Mouse (Mus musculus) central nervous system, embryonic 14 days (tissue): ENCODE data around the gene D430019H16Rik. TPM values are rescaled to one million over a fixed set of nuclear protein-coding genes. Genes with fewer than 3 reads are reported as not detected.

Source experiments
- polyA plus RNA-seq: library from polyadenylated mRNA; depleted of rRNA; stranded (reverse); fragments of >200 nt; gene quantifications from 2 replicates; pipeline ENCODE4 v1.2.3, GENCODE M21; 2012; rRNA removed

D430019H16Rik gene
- 76.4 and 79.2 TPM in 2 replicates for polyA plus RNA-seq

GRCm38 (mm10) chr12:105453670-105454257, at the start of gene D430019H16Rik:
D430019H16Rik (plus strand) TSS chr12:105453856.

Other genes starting within 250 kb of the D430019H16Rik start
- not detected in 2 replicates for gene Tcl1, start 231.1 kb upstream of the D430019H16Rik start, polyA plus RNA-seq
- gene Tunar, start 120.0 kb upstream of the D430019H16Rik start, polyA plus RNA-seq = 7.4 and 9.6 TPM in 2 replicates
- 0.45 and 1.1 TPM in 2 replicates for gene Bdkrb2, start 109.4 kb downstream of the D430019H16Rik start, polyA plus RNA-seq
- 0.05 and 0.06 TPM in 2 replicates for gene Bdkrb1, start 149.2 kb downstream of the D430019H16Rik start, polyA plus RNA-seq
- 15.8 and 16.0 TPM in 2 replicates for gene Gskip, start 231.0 kb downstream of the D430019H16Rik start, polyA plus RNA-seq
- gene Atg2b, start 231.4 kb downstream of the D430019H16Rik start, polyA plus RNA-seq = 31.4 and 32.0 TPM in 2 replicates